ENCODE assay signal across 17 mouse cellular contexts in genomic region chr16:96408064-96408465, GRCm38 (mm10). TPM values are rescaled to one million over a fixed set of nuclear protein-coding genes. Genes with fewer than 3 reads are reported as not detected.
DNase-seq lines count a peak whose midpoint lies in the region; ATAC-seq and TF ChIP-seq lines count a peak whose summit lies in the region.
"Had no signal": no experiment of that assay in that cellular context is flagged by ENCODE, and none has a peak within 500 bp of the region (broad histone marks: within the 10 kb centered on the region; RNA-seq: fewer than 3 reads in every experiment).

No protein-coding gene starts in this region.

- 0 out of 2 replicates have a peak, but pooled peaks have one; percentile 61 for ATAC-seq in heart, embryonic 12.5 days (ENCODE audit: insufficient number of reproducible peaks, low FRiP score)
- no peak for ATAC-seq in midbrain, embryonic 14.5 days (ENCODE audit: low FRiP score, low TSS enrichment)
- no peak for ATAC-seq in midbrain, embryonic 16.5 days
- ATAC-seq in embryonic facial prominence, embryonic 14.5 days (ENCODE audit: low read depth), result no peak
- ATAC-seq in hindbrain, postnatal 0 days, result peak; percentile 75
- ATAC-seq: activated CD4-positive, CD25-positive, alpha-beta regulatory T cell, adult 4 months had no signal

- TF ChIP-seq CTCF in hindbrain, postnatal 0 days (IDR thresholded peaks at IDR 0.05; ENCODE audit: low read depth), result no peak

- H3K4me1 ChIP-seq in heart, embryonic 12.5 days (replicated peaks), result peaks cover 21% of the 10 kb centered on the region
- no peaks in the 10 kb centered on the region for H3K4me1 ChIP-seq in midbrain, embryonic 14.5 days (ENCODE audit: control insufficient read depth, insufficient read depth, low read length)
- H3K4me1 ChIP-seq in midbrain, embryonic 16.5 days (ENCODE audit: control insufficient read depth, insufficient read depth, low read length), result no peaks in the 10 kb centered on the region
- no peaks in the 10 kb centered on the region for H3K4me1 ChIP-seq in embryonic facial prominence, embryonic 14.5 days (ENCODE audit: control insufficient read depth, insufficient read depth, low read length)
- no peaks in the 10 kb centered on the region for H3K4me1 ChIP-seq in hindbrain, postnatal 0 days (ENCODE audit: insufficient read depth, low read length)
- H3K4me1 ChIP-seq: embryonic facial prominence, embryonic 12.5 days; liver, embryonic 15.5 days; midbrain, embryonic 10.5 days; neural tube, embryonic 12.5 days; stomach, embryonic 15.5 days had no signal

- intact Hi-C loops in heart, postnatal 25 days (cut with DNase I), result no loop called here

- H3K4me3 ChIP-seq in heart, embryonic 12.5 days, result no peak overlapping the region
- no peak overlapping the region for H3K4me3 ChIP-seq in midbrain, embryonic 14.5 days (replicated peaks; ENCODE audit: low read depth, low read length)
- H3K4me3 ChIP-seq in midbrain, embryonic 16.5 days (ENCODE audit: low read depth, low read length), result no peak overlapping the region
- H3K4me3 ChIP-seq in embryonic facial prominence, embryonic 14.5 days (ENCODE audit: low read depth, low read length), result no peak overlapping the region
- H3K4me3 ChIP-seq in hindbrain, postnatal 0 days (ENCODE audit: low read length), result no peak overlapping the region
- H3K4me3 ChIP-seq: embryonic facial prominence, embryonic 12.5 days; liver, embryonic 15.5 days; midbrain, embryonic 10.5 days; neural tube, embryonic 12.5 days; stomach, embryonic 15.5 days had no signal

- no peaks in the 10 kb centered on the region for H3K9me3 ChIP-seq in heart, embryonic 12.5 days (replicated peaks)
- H3K9me3 ChIP-seq in midbrain, embryonic 14.5 days (ENCODE audit: control insufficient read depth, low read length), result no peaks in the 10 kb centered on the region
- no peaks in the 10 kb centered on the region for H3K9me3 ChIP-seq in midbrain, embryonic 16.5 days (replicated peaks; ENCODE audit: control insufficient read depth, low read length, poor library complexity, severe bottlenecking)
- no peaks in the 10 kb centered on the region for H3K9me3 ChIP-seq in embryonic facial prominence, embryonic 14.5 days (ENCODE audit: control insufficient read depth, low read length)
- H3K9me3 ChIP-seq in hindbrain, postnatal 0 days (ENCODE audit: low read length), result no peaks in the 10 kb centered on the region
- H3K9me3 ChIP-seq: embryonic facial prominence, embryonic 12.5 days; liver, embryonic 15.5 days; midbrain, embryonic 10.5 days; neural tube, embryonic 12.5 days; stomach, embryonic 15.5 days had no signal

- 6% methylated on average over 4 of the region's 4 CpGs for WGBS in heart, embryonic 12.5 days
- 15% methylated on average over 4 of the region's 4 CpGs for WGBS in midbrain, embryonic 14.5 days
- 20% methylated on average over 4 of the region's 4 CpGs for WGBS in midbrain, embryonic 16.5 days
- WGBS in embryonic facial prominence, embryonic 14.5 days, result 20% methylated on average over 4 of the region's 4 CpGs
- 11% methylated on average over 4 of the region's 4 CpGs for WGBS in hindbrain, postnatal 0 days

- H3K27me3 ChIP-seq in heart, embryonic 12.5 days (replicated peaks), result no peaks in the 10 kb centered on the region
- no peaks in the 10 kb centered on the region for H3K27me3 ChIP-seq in midbrain, embryonic 14.5 days (ENCODE audit: control insufficient read depth, insufficient read depth, low read length)
- no peaks in the 10 kb centered on the region for H3K27me3 ChIP-seq in midbrain, embryonic 16.5 days (ENCODE audit: control insufficient read depth, insufficient read depth, low read depth, low read length)
- no peaks in the 10 kb centered on the region for H3K27me3 ChIP-seq in embryonic facial prominence, embryonic 14.5 days (replicated peaks; ENCODE audit: control insufficient read depth, insufficient read depth, low read length)
- H3K27me3 ChIP-seq in hindbrain, postnatal 0 days (ENCODE audit: insufficient read depth, low read length), result no peaks in the 10 kb centered on the region
- H3K27me3 ChIP-seq: embryonic facial prominence, embryonic 12.5 days; liver, embryonic 15.5 days; neural tube, embryonic 12.5 days; stomach, embryonic 15.5 days had no signal

- H3K9ac ChIP-seq in heart, embryonic 12.5 days, result no peak overlapping the region
- no peak overlapping the region for H3K9ac ChIP-seq in midbrain, embryonic 14.5 days (replicated peaks; ENCODE audit: low read length)
- no peak overlapping the region for H3K9ac ChIP-seq in midbrain, embryonic 16.5 days (ENCODE audit: low read depth, low read length)
- no peak overlapping the region for H3K9ac ChIP-seq in embryonic facial prominence, embryonic 14.5 days (ENCODE audit: low read depth, low read length)
- no peak overlapping the region for H3K9ac ChIP-seq in hindbrain, postnatal 0 days (replicated peaks; ENCODE audit: low read length)
- H3K9ac ChIP-seq: embryonic facial prominence, embryonic 12.5 days; liver, embryonic 15.5 days; neural tube, embryonic 12.5 days; stomach, embryonic 15.5 days had no signal

- H3K27ac ChIP-seq in heart, embryonic 12.5 days (ENCODE audit: poor library complexity, severe bottlenecking), result peak overlapping the region; percentile 41; the same call in 1 of the 2 replicates
- H3K27ac ChIP-seq in midbrain, embryonic 14.5 days (replicated peaks; ENCODE audit: low read depth, low read length), result no peak overlapping the region
- H3K27ac ChIP-seq in midbrain, embryonic 16.5 days (ENCODE audit: low read length), result no peak overlapping the region
- H3K27ac ChIP-seq in embryonic facial prominence, embryonic 14.5 days (replicated peaks; ENCODE audit: low read depth, low read length), result no peak overlapping the region
- H3K27ac ChIP-seq in hindbrain, postnatal 0 days, result no peak overlapping the region
- H3K27ac ChIP-seq: embryonic facial prominence, embryonic 12.5 days; liver, embryonic 15.5 days; midbrain, embryonic 10.5 days; neural tube, embryonic 12.5 days; stomach, embryonic 15.5 days had no signal

- H3K36me3 ChIP-seq in heart, embryonic 12.5 days, result no peaks in the 10 kb centered on the region
- H3K36me3 ChIP-seq in midbrain, embryonic 14.5 days (ENCODE audit: control insufficient read depth, insufficient read depth, low read length), result no peaks in the 10 kb centered on the region
- H3K36me3 ChIP-seq in midbrain, embryonic 16.5 days (ENCODE audit: control insufficient read depth, insufficient read depth, low read length), result no peaks in the 10 kb centered on the region
- H3K36me3 ChIP-seq in embryonic facial prominence, embryonic 14.5 days (ENCODE audit: control insufficient read depth, insufficient read depth, low read length), result no peaks in the 10 kb centered on the region
- H3K36me3 ChIP-seq in hindbrain, postnatal 0 days (ENCODE audit: insufficient read depth, low read length), result no peaks in the 10 kb centered on the region
- H3K36me3 ChIP-seq: embryonic facial prominence, embryonic 12.5 days; liver, embryonic 15.5 days; midbrain, embryonic 10.5 days; neural tube, embryonic 12.5 days; stomach, embryonic 15.5 days had no signal

- no peak overlapping the region for H3K4me2 ChIP-seq in heart, embryonic 12.5 days
- H3K4me2 ChIP-seq in midbrain, embryonic 14.5 days (ENCODE audit: low read length), result no peak overlapping the region
- no peak overlapping the region for H3K4me2 ChIP-seq in midbrain, embryonic 16.5 days (ENCODE audit: low read length)
- H3K4me2 ChIP-seq in embryonic facial prominence, embryonic 14.5 days (ENCODE audit: low read depth, low read length), result no peak overlapping the region
- no peak overlapping the region for H3K4me2 ChIP-seq in hindbrain, postnatal 0 days (ENCODE audit: low read depth, low read length)
- H3K4me2 ChIP-seq: embryonic facial prominence, embryonic 12.5 days; liver, embryonic 15.5 days; neural tube, embryonic 12.5 days; stomach, embryonic 15.5 days had no signal

- DNase-seq in heart, postnatal 25 days (ENCODE audit: low spot score), result no peak
- peak; percentile 12 for DNase-seq in midbrain, embryonic 14.5 days
- DNase-seq in embryonic facial prominence, embryonic 14.5 days (ENCODE audit: low spot score), result peak; percentile 34
- peak; percentile 59 for DNase-seq in hindbrain, postnatal 0 days (ENCODE audit: low spot score)
- no peak for DNase-seq in right cerebral cortex, postnatal 14 days
- DNase-seq in ovary, adult 18-20 months (ENCODE audit: low spot score), result no peak
- DNase-seq: right cerebral cortex, adult 18-20 months had no signal

RNA-seq across cellular contexts. Expression of gene Itgb2l, which starts 35.4 kb away (rescaled TPM):
- not detected in 2 replicates for polyA plus RNA-seq in heart, embryonic 12.5 days (2016; fragmentation: Nextera tagmentation; extraction: Ambion mirVana)
- not detected for total RNA-seq in heart, postnatal 25 days (2021)
- not detected in 2 replicates for polyA plus RNA-seq in midbrain, embryonic 14.5 days (2014; fragmentation: Nextera tagmentation; extraction: Ambion mirVana)
- polyA plus RNA-seq in midbrain, embryonic 16.5 days (2015; fragmentation: Nextera tagmentation; extraction: Ambion mirVana), result not detected in 2 replicates
- polyA plus RNA-seq in embryonic facial prominence, embryonic 14.5 days (2014; fragmentation: Nextera tagmentation; extraction: Ambion mirVana), result 0.10 TPM in 1 of 2 replicates, not detected in the other
- total RNA-seq in hindbrain, postnatal 0 days (2014; rRNA removed), result 1.3 TPM in 1 of 2 replicates, not detected in the other
- polyA plus RNA-seq in hindbrain, postnatal 0 days (2015; fragmentation: Nextera tagmentation; extraction: Ambion mirVana), result not detected in 2 replicates
- total RNA-seq: ES-E14; left cerebral cortex, postnatal 14 days had no signal
- polyA plus RNA-seq: activated CD4-positive, CD25-positive, alpha-beta regulatory T cell, adult 4 months; midbrain, embryonic 10.5 days had no signal

RNA-seq across cellular contexts. Expression of gene Pcp4, which starts 59.3 kb away (rescaled TPM):
- 1.7 and 2.2 TPM in 2 replicates for polyA plus RNA-seq in heart, embryonic 12.5 days (2016; fragmentation: Nextera tagmentation; extraction: Ambion mirVana)
- 1 to 10 TPM; 2.0 to 2.8 TPM for total RNA-seq in heart, postnatal 25 days (2021)
- polyA plus RNA-seq in midbrain, embryonic 14.5 days (2014; fragmentation: Nextera tagmentation; extraction: Ambion mirVana), result 390 and 565 TPM in 2 replicates
- 435 and 514 TPM in 2 replicates for polyA plus RNA-seq in midbrain, embryonic 16.5 days (2015; fragmentation: Nextera tagmentation; extraction: Ambion mirVana)
- 29.1 and 32.6 TPM in 2 replicates for polyA plus RNA-seq in embryonic facial prominence, embryonic 14.5 days (2014; fragmentation: Nextera tagmentation; extraction: Ambion mirVana)
- total RNA-seq in hindbrain, postnatal 0 days (2014; rRNA removed), result 213 and 218 TPM in 2 replicates
- polyA plus RNA-seq in hindbrain, postnatal 0 days (2015; fragmentation: Nextera tagmentation; extraction: Ambion mirVana), result 753 and 804 TPM in 2 replicates
- total RNA-seq: ES-E14 had no signal

Comparison
In these comparisons a context has a peak if more than half of its experiments do, and no peak if none do; other contexts are left out.
1. ATAC-seq: peak in heart, embryonic 12.5 days (single experiment) and hindbrain, postnatal 0 days (single experiment); none in midbrain, embryonic 14.5 days (single experiment), midbrain, embryonic 16.5 days (single experiment) and embryonic facial prominence, embryonic 14.5 days (single experiment).
2. DNase-seq: peak in midbrain, embryonic 14.5 days (single experiment), embryonic facial prominence, embryonic 14.5 days (single experiment) and hindbrain, postnatal 0 days (single experiment); none in heart, postnatal 25 days (single experiment), right cerebral cortex, postnatal 14 days (single experiment) and ovary, adult 18-20 months (single experiment).
3. RNA of gene Pcp4, which starts 59.3 kb away (polyA plus RNA-seq): 753 to 804 TPM in hindbrain, postnatal 0 days, 435 to 514 TPM in midbrain, embryonic 16.5 days and 390 to 565 TPM in midbrain, embryonic 14.5 days; 29.1 to 32.6 TPM in embryonic facial prominence, embryonic 14.5 days and 1.7 to 2.2 TPM in heart, embryonic 12.5 days; every median in the first group is over 10 times any median in the second.